Mouse (Mus musculus) right cerebral cortex, postnatal 14 days (tissue): Measurements from ENCODE around the gene Mdga2.

ENCODE experiments used
- DNase-seq: peaks from one replicate; pipeline ENCODE4 v3.0.0; 2022

Mdga2 gene

DNA sequence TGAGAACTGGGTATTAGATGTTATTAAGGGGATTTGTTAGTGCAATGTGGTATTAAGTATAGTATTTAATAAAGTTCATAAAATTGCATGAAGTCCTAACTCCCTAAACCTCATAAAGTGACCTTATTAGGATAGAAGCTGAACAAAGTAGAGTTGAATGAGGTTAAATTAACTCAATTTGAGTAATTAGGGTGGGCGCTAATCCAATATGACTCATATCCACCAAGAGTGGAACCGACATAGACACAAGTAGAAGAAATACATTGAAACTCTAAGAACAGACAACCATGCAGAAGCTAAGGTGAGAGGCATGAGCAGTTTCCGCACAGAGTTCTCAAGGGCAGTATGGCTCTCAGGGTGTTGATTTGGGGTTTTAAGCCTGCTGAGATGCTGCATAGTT is 165.7 kb downstream of the Mdga2 start:
- no peak for DNase-seq

DNA sequence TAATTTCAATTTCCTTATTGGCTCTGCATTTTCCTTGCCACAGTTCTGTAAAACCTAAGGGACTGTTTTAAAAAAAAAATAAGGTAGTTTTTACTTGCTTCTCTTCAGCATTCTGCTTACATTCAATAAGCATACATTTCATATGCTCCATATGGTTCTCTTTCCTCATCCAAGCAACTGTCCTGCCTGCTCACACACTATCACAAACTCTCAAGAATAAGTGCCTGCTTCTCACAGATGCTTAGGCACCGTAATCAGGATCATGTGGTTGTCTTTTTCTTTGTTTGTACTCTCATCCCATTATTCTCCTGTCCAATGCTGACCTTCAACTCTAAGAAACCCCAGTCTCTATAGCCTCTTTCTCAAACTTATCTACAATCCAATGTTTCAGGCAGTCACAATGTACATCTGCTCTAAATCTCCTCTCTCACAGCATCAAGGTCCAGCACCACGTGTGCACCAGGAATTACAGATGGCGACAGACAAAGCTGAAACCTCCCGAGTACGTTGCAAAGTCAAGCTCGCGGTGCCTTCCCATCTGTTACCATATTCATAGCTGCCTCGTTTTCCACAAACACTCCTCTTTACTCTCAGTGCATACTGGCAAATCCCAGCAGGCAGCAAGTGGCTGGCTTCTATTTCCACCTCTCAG is 177.1 kb downstream of the Mdga2 start:
- no peak for DNase-seq

DNA sequence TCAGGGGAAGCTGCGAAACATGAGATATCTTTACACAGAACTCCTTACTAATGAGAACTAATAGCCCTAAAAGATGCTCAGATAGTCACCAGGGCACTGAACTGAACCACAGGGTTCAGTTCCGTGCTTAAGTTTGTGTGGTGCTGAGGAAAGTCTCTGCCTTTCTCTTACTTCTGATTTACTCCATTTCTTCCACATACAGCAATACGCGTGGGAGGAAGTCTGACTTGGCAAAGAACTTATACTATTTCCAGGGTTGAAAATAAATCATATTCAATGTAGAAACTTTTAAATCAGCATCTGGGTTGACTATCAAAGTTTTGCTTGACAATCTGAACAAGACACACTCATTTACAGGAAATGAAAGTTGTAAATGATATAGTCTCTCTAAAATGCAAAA is 180.5 kb downstream of the Mdga2 start:
- DNase-seq, result no peak

DNA sequence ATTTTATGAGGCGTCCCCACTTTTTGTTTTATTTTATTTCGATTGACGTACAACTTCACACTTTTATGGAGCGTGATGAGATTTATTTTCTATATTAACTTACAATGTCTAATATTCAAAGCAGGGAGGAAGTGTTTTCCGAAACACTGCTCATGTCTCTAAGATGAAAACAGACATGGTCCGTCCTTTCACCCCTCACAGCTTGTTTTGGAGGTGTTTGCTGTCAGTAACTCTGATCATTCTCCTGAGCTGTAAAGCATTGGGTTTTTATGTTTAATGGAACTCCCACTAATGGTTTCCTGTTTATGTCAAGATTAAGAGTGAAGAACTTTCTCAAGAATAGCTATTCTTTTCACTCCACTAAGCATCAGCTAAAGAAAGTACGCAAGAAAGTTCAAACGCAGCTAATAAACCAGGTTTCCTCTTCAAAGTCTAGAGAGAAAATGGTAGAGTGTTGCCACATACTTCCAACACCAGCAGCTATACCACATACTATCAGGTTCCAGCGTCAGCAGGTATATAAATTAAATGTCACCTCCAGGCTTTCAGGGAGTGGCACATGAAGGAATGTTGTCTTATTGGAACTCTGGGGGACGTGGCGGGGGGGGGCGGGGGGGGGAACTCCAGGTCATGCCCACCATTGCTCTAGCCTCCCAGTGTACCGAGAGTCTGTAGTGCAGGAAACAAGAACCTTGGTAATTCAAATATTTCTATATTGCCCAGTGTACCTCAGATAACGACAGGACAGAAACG is 186.7 kb downstream of the Mdga2 start:
- no peak for DNase-seq

DNA sequence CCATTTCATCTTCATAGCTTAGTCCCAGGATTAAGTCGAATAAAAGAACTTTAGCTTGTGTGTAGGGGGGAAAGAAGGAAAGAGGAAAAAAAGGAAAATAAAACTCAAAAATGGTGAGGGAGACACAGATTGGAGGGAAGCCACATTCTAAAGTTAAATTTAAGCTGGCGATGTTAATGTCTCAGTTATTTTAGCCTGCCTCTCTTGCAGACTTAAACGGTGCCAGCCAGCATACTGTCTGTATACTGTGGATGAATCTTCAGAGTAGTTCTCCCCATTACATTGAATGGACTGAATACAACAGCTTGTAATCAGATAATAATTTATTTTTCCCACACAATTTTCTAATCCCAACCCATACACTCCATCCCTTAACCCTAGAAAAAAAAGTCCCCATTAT is 205.2 kb downstream of the Mdga2 start:
- DNase-seq, result no peak

DNA sequence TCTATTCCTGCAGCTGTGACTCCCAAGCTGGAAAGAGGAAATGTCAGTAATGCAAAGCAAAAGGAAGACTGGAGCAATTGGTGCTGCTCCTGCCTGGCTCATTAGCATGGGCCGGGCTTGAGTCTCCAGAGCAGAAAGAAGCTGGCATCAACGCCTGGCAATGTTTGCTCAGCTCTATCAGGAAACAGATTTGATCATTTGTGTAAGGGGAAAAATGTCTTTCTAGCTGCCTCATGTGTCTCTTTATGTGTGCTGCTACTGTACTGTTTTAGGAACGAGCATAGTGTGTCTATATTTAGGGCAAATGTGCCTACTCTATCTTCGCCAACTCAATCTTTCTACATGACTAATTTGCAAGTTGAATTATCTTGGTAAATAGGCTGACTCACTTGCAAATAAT is 211.0 kb downstream of the Mdga2 start:
- peak; percentile 19 for DNase-seq

DNA sequence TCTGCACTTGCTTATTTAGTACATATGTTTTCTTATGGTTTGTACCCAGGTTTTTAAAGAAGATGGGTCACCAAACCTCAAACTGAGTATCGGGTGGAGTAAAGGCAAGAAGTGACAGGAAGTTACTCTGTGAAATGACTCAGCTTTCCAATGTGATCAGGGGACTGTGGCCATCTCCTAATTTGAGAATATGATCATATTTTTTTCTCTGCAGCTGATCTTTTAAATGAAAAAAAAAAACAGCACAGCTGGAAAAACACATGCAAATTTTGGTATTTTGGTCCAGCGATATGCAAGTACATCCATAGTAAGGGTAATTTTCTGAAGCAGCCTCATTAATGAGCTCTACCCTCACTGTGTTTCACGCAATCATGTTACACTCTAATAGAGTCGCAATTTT is 212.0 kb downstream of the Mdga2 start:
- no peak for DNase-seq

DNA sequence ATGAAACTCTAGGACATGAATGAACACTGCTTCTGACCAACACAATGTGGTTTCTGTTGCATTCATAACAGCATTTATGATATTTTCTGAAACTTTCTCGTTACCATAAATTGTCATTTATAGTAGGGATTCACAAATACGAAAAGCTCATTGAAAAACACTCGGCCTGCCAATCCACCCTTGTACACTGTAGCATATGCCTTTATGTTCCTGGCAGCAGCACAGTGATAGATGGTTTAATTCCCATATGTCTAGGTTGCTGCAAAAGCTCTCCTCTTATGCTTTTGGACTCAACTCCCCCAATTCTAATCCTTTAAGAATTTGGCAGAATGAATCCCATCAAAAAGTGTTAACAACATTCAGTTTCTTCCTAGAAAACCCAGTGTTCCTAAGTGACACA is 213.2 kb downstream of the Mdga2 start:
- no peak for DNase-seq

DNA sequence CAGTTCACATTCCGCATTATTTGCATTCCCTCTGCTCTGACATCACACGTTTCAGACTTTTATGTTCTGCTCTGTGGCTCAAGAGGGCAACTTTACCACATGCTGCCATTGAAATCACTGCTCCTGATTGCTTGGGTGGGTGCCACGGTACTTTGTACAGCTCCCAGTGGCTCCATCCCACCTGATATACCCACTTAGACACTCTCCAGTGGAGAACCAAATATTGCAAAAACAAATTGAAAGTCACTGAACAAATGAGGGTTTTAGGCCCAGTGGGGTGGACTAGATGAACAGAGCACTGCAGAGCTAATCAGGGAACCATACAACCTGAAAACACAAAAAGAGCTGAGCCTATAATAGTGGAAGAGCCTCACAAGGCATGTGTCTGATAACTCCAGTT is 268.2 kb downstream of the Mdga2 start:
- DNase-seq, result no peak

DNA sequence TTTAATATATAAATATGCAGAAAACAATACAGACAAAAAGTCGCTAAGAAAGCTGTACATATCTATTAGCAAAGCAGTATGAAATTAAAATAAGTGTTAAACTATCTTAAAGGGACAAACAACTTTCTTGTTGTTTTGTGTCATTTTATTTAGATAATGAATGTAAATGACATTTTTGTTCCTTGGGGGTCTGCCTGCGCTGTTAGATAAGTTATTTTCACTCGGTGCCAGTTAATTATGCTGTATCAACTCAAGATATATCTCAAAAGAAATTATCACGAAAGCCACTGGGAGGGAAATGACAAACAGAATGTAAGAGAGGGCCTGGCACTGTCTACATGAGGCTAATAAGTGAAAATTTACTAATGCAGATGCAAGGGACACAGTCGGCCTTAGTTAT is 306.6 kb downstream of the Mdga2 start:
- no peak for DNase-seq

DNA sequence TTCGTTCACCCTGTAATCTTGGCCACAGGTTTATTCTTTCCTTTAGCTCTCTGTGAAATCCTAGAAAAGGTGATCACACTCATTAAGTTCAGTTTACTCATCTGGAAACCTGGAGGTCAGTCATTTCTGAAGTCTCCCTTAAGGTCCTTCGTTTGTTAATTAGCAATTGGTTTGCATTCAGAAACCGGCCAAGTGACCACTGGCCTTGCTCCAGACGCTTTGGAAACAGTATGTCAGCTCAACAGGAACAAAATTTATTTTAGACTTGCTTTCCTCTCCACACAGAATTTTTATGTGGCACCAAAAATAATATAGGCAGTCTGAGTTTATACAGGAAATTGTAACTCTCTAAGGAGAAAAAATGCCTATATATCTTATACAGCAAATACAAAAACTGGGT is 323.0 kb downstream of the Mdga2 start:
- DNase-seq, result peak; percentile 5

DNA sequence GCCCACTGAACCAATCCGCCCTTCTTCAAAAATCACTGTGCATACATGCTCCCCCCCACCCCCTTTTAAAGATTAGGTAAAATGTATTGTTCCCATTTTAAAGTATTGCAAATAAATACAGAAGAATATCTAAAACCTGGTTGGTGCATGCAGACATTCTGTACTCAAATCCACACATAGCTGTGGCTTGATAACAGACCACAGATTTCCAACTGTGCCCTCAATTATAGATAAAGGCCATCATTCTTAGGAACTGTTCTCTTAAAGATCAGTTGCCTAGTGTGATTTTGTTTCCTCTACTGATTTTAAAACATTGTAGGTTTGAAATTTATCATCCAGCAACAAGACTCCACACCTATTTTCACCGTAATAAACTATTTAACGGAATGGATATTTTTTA is 325.6 kb downstream of the Mdga2 start:
- no peak for DNase-seq

DNA sequence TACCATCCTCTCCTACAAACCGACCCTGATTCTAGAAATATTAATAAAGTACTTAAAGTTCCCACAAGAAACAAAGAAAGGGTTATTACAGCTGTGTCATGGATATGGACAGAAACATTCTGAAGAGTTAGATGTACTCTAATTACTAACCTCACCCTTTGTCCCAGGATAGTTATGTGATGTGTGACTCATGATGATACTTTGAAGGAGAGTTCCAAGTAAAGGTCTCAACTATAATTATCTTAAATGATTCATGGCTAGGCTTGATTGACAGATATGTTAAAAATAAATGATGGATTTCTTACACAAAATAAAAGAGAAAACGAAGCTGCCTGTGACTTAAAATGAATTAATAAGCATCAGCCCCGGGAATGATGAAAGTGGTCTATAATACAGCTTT is 332.1 kb downstream of the Mdga2 start:
- no peak for DNase-seq

DNA sequence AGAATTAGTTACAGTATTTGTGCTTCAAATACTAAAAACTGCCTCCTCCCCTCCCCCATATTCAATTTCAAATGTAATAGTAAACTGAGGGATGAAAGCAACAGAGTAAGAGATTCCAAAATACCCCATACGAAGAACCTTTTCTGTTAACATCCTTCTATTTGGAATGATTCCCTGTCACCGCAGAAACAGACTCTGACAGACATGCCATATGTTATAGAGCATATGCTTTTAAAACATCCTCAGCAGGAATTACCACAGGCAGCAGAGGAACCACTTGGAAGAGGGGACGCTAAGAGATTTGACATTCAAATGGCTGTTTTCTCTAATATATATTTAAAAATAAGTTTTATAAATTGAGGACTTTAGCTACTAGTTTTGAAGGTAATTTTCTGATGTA is 333.1 kb downstream of the Mdga2 start:
- DNase-seq, result no peak

DNA sequence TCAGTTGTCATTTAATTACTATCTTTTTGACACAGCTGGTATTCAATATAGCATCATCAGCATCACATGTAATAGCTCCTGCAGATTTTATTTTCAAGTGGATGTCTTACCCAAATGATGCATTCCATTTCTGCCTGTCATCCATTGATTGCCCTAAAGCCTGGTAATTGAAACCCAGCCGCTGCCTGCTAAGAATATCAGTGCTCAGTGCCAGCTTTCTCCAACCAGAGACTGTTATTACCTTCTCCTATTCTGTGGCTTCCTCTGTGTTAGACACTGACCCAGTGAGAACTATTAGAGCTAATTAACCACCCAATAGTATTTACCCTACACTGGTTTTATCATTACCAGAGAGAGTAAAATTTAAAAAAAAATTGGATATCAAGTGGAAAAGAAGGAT is 333.7 kb downstream of the Mdga2 start:
- no peak for DNase-seq

DNA sequence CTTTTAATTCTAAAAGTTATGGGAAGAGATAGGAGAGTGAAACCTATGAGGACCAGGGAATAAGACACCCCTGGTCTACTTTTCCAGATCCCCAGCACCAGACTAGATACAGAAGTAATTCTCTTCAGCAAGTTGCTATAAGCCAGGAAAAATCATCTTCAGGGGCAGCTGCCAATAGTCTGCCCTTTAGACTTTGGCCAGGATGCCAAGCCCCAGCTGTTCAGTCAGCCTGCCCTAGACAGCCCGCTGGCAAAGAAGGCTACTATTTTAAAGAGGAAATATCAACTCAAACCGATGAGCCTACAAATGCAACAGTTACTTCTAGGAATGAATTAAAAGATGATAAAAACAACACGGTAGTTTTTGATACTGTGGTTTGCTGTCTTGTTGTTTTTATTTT is 356.1 kb downstream of the Mdga2 start:
- DNase-seq, result no peak

DNA sequence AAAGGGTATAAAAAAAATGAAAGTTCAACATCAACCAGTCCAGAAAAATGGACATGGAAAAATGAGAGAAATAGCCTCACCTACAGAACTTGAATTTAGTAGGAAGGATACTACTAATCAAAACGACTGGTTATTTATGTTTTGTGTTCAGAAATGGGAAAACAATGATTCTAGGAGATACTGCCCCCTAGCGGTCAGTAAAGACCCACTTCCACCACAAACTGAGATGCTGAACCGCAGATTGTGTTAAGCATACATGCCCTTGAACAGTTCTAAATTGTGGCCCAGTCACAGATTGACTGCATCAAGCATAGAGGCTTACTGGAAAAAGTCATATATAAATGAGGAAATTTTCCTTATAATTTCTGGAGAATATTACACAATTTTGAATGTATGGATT is 369.2 kb downstream of the Mdga2 start:
- no peak for DNase-seq

DNA sequence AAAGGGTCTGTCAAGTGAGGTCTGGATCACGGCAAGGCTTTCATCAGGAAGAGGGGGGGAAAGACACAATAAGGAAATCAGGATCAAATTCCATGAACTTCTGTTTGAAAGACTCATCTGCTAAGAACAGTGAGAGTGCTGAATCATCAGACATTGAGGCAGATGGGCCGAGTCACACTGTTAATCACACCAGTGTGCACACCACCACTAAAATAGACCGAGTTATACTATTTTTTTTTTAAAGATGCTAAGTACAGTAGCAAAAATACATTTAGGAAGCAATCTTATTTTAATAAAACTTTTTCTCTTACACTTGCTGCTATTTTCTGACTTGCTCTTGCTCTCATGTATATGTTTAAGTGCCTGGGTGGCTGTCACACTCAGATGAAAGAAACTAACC is 382.0 kb downstream of the Mdga2 start:
- DNase-seq, result no peak

DNA sequence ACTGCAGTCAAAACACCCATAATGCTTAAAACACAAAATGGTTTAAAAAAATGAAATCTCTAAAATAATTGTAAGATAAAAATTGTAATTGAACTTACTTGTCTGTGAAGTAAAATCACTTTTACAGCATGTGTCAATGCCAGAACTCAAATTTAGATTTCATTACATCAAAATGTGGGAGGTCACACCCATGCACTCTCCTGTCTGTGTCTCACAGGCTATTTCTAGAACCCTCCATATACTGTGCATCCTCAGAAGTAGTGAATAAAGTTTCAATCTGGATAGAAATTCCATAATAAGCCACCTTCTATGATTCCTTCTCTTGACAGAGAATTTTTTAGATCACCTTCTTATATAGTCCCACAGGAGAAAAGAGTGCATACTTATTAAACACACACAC is 466.7 kb downstream of the Mdga2 start:
- DNase-seq, result no peak

DNA sequence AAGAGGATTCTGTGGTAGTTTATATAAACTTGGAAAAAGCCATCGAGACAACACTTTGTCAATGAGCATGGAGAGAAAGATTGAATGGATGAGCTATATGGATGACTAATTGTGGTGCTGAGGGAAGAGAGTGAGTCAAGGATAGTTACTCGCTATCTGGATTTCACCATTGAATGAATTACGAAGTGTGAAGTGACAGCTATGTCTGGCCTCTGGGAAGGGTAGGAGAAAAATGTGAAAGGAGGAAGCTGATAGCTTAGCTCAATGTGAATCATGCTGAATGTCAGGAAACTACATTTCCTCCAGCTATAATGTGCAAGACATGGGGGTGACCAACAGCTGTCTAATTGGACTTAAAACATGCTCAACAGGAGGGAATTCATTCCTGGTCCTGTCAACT is 487.8 kb downstream of the Mdga2 start:
- DNase-seq, result no peak

DNA sequence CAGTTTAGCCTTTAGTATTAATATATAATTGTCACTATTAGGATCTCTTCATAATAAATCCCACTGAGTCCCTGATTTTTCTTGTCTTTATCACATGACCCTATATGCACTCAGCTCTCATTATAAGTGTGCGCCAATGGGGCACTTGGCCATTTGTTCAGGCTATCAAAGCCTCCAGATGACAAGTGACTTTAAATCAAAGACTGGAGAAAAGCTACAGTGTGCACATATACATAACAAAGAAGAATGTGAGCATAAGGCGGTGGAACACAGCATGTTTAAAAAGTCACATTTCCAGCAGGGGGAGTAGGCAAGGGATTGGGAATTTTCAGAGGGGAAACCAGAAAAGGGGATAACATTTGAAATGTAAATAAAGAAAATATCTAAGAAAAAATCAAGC is 497.9 kb downstream of the Mdga2 start:
- DNase-seq, result no peak

DNA sequence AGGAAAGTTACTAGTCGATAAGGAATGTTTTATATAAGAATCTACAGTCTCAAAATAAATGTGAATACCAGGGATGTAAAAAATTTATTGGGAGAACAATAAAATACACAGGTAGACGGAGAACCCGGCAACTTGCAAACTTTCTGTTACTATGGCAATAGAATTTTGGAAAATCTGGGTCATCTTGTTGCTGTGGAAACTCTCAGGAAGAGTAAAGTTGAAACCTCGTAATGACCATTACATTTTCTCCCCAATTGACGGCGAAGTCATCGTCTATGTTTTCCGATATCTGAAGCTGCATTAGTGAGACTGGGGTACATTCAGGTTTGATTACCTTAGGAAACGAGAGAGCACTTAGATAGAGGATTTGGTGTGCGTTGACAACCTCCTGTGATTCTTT is 514.0 kb downstream of the Mdga2 start:
- DNase-seq, result no peak

DNA sequence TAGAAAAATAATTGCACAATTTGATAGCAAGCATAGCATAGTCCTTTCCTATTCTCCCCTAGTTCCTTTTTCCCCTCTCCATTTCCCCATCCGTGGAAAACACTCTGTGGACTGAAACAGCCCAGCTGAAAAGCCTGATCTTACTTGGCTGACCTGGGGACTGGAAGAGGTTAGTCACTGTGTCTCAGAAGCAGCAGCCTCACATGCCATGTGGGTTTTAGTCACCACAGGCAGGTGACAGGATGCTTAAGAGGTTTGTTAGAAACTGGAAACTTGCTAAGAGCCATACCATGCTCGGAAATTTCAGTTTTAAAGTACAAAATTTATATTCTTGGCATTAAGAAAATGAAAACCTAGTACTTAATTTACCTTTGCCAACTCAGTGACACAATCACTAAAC is 514.9 kb downstream of the Mdga2 start:
- no peak for DNase-seq

DNA sequence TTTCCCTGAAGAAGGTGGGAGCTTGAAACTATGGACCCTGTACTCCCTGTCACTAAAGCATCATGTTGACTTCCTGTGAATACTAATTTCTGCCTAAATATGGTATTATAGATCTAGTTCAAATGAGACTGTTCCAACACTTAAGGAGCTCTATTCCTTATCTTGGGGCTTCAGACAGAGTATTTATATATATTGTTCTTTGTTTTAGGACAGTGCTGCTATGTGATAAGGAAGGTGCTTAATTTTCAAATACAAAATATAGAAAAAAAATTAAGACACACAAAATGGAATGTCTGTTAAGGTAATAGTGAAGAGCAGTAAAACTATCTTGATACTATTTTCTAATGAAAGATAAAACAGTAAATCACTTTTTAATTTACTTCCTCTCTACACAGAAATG is 517.3 kb downstream of the Mdga2 start:
- DNase-seq, result no peak

DNA sequence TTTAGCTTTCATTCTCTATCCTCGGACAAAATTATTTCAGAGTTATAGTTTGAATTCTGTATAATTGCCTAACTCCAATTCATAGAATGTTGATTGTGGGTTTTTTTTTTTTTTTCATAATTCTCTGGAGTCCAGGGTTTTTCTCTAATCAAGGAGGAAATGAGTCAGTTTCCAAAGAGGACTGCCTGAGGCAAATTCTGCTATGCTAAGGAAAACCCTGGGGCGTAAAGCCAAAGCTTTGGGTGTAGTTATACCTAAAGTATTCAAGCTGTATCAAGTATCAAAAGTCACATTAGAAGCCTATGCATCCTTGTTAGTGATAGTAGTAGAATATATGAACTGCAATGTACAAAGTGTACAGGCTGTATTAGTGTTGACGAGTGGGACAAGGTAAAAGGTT is 519.6 kb downstream of the Mdga2 start:
- no peak for DNase-seq
